Mouse (Mus musculus) E14TG2a.4 (cell line): ENCODE results near the gene Sema3b.

ENCODE experiments used
- CTCF ChIP-seq: conservative IDR thresholded peaks from 2 replicates; pipeline ENCODE4 v1.5.1; 2014; ENCODE audit warnings: low read length
- NANOG ChIP-seq: IDR thresholded peaks from 2 replicates; pipeline ENCODE4 v1.6.1; 2014; ENCODE audit warnings: borderline replicate concordance, low read length, mixed read lengths

- no peak for TF ChIP-seq CTCF
- TF ChIP-seq NANOG, result no peak
These were observed 17.3 kb upstream of the Sema3b start for GRCm38 (mm10) chr9:107626158-107626843.
